Mouse (Mus musculus): Measurements from ENCODE around the gene Cntnap3. TPM values are rescaled to one million over a fixed set of nuclear protein-coding genes. Genes with fewer than 3 reads are reported as not detected.
"Not testable (repeated sequence)": the region's sequence is repeated elsewhere in the genome, so short reads cannot be mapped to it uniquely, and the experiment has no call there.

Cntnap3 gene
- total RNA-seq (2021): not detected
- long read RNA-seq, experiment 1: 0 reads
- long read RNA-seq, experiment 2: 0 reads

DNA sequence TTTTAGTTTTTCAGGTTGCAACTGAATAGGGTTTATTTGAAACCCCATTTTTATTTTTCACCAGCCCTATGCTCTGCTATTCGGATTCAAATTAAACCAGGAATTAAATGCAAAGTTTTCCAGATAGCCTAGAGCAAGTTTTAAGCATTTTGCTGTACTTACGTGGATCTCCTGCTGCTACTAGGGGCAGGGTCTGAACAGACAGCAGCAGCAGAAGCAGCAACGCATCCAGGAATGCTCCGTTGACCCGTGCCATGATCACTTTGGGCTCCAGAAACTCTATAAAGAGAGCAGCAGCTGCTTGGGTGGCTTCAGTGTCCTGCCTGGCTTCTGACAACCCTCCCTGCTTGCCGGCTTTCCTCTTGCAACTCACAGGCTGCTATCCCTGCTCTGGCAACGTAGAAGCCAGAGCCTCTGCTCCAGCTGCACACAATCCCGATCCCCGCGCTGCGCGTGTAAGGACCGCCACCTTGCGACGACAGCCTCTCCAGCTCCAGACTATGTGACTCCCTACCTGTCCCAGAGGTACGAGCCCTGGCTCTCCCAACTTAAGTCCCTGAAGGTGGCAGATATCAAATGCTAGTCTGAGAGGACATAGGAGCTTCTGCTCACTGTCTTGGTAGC is at the start of gene Cntnap3:
Cntnap3 (minus strand) TSS at position 371 of the 624 bp plus-strand sequence.
- intact Hi-C loops (cut with DNase I): no loop called here

DNA sequence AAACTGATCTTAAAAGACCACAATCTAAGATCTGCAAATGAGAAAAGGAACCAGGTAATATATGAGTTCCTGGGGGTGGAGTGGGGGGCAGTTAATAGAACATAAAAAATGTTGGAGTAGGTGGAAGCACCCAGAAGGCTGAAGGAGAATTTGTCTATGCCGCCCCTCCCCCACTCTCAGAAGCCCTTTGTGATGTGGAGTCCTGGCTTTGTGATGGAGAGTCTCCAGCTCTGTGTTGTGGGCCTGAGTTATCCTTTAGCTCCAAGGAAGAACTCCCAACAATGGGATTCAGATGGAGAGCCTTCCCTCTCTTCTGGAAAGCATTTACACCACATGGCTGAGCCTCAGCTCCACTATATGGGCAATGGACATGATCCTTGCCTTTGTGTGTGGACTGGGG is 13.4 kb upstream of the Cntnap3 start, which contains the start of gene Spata31:
Spata31 (plus strand) TSS at position 216 of the 400 bp plus-strand sequence.
- intact Hi-C loops (cut with DNase I): no loop called here
- DNase-seq: no peak

More for the DNA sequence above, at the start of gene Cntnap3:
- no peak for DNase-seq

DNA sequence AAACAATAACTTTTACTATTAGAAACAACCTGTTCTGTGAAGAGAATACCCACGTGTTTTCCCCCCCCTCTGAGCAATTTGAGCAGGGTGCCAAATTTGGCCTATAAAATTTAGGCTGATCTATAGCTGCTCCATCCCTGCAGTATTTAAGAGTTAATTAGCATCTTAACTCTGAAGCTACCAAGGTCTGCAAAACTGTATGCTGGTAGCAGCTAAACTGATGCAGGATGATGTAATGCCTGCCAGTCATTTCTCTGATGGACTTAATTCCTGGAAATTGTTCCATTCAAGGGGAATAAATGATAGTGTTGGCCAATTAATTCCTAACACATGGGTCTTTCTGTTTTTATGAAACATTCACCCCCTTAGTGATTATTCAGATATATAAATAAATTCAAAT is 623 bp downstream of the Cntnap3 start:
- no peak for DNase-seq
- intact Hi-C loops (cut with DNase I): no loop called here

DNA sequence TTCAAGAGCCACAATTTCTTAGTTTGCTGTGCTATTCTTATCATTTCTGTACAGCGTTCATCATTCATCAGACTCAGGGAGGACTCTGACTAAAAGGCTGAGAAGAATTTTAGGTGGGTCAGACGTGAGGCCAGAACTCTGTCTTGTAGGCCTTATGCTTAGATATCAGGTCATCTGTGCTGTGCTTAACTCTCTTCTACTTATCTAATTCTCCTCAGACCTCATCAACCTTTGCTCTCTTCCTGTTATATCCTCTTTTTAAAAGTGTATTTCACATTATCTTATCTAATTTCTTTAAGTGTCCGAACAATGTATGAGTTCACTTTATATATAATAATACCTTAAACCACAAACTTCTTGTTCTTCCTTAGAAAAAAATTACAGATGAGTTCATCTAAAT is 38.4 kb downstream of the Cntnap3 start:
- DNase-seq: no peak
- intact Hi-C loops (cut with DNase I): no loop called here

DNA sequence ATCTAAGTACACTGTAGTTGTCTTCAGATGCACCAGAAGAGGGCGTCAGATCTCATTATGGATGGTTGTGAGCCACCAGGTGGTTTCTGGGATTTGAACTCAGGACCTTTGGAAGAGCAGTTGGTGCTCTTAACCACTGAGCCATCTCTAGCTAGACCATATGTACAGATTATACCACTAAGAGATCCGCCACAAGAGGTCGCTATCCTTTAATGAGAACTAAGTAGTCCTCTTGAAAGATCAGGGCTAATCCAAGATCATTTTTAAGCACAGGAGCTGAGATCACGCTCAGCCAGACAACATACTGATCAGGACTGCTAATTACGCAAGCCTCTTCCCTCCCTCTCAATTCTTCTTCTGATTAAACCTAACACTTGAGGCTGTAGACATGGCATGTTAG is 78.9 kb downstream of the Cntnap3 start:
- DNase-seq; intact Hi-C loops (cut with DNase I): not testable (repeated sequence)

DNA sequence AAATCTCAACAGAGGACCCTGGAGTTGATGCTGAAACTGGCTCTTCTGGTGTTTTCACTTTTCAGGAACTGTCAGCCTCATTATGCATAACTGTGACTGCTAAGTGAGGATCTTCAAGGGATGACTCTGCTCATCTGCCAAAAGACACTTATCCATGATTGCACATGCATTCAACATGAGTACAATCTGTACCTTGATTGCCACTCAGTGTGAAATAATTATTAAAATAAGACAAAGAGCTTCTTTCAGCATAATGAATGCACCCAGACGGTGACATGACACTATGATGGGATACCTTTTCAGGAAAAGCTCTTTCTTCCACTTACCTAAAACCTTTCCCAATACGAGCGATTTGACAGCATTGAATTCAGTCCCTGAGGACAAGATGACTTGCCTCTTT is 158.4 kb downstream of the Cntnap3 start:
- intact Hi-C loops (cut with DNase I): no loop called here
- DNase-seq: no peak

DNA sequence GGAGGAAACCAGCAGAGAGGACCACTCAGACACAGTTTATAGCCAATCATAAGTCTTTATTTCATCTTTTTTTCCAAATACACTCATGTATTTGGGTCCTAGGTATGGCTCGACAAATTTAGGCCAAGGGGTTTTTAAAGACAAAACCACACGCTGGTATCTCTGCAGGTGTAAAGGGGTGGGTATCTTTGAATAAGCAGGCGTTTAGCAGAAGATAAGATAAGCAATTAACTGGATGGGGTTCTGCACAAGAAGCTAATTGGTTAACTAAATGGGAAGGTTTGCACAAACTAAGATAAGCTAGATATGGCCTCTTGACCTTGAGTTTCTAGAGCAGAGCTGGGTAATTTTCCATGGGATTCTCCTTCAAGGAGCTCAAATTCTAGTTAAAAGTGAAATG is 171.5 kb downstream of the Cntnap3 start:
- DNase-seq: no peak
- intact Hi-C loops (cut with DNase I): no loop called here

DNA sequence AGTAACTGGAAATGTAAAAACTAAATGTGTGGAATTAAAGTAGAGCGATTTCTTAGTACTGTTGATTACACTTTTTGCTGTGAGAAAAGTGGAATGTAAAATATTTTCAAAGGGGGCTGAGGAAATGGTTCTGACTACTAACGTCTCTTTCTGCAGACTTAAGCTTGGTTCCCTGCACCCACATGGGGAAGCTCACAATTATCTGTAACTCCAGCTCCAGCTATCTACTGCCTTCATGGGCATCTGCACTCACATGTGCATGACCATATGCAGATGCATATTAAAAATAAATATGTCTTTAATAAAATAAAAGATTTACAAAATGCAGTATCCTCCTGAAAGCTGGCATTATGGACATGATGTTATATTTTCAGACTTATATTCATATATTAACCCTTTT is 187.0 kb downstream of the Cntnap3 start:
- no peak for DNase-seq
- intact Hi-C loops (cut with DNase I): no loop called here

DNA sequence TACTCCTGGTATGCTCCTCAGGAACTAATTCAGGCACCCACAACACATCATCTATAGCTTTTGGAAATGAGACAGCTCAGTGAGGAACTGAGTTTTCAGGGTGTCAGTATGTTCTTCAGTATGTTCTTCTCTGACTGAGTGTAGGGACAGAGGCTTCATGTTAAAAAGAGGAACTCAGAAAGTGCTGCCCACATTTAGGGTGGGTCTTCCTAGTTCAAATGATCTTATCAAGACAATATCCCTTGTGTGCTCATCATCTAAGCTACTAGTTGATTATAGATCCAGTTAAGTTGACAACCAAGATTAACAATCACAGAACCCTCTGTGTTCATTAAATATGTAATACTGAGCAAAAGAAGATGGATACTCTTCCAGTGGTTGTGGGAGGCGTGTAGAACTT is 211.3 kb downstream of the Cntnap3 start:
- no peak for DNase-seq
- intact Hi-C loops (cut with DNase I): no loop called here

Other genes with a start within 250 kb of the Cntnap3 start
- gene Spata31, start 13.5 kb upstream of the Cntnap3 start, total RNA-seq (2021): not detected
- not detected for gene Spata31d1c, start 129.1 kb upstream of the Cntnap3 start, total RNA-seq (2021)
- not detected for gene Prss47, start 148.8 kb upstream of the Cntnap3 start, total RNA-seq (2021)
- gene Mfsd14b, start 209.0 kb upstream of the Cntnap3 start, total RNA-seq (2021): 1 to 10 TPM; 6.5 to 6.6 TPM
- not detected for gene Olfr465-ps1, start 234.1 kb upstream of the Cntnap3 start, total RNA-seq (2021)
- gene Olfr466, start 246.3 kb upstream of the Cntnap3 start, total RNA-seq (2021): not detected